Mouse (Mus musculus) heart, embryonic 12.5 days (tissue): Measurements from ENCODE around the gene Naxd. TPM values are rescaled to one million over a fixed set of nuclear protein-coding genes. Genes with fewer than 3 reads are reported as not detected.

Source experiments
- ATAC-seq: fragments of 200-750 bp; cut with Nextera tagmentation; 2 replicates; pipeline ENCODE4 v1.8.0; 2017; ENCODE audit warnings: moderate TSS enrichment, moderate library complexity; ENCODE audit not compliant: insufficient number of reproducible peaks, low FRiP score
- H3K27ac ChIP-seq: fragments of 300-500 bp; sonication (generic); 2 replicates; pipeline ENCODE4 v1.5.1; 2016; ENCODE audit warnings: mild to moderate bottlenecking, moderate library complexity; ENCODE audit not compliant: poor library complexity, severe bottlenecking
- H3K27me3 ChIP-seq: fragments of 300-500 bp; sonication (generic); replicated peaks from 2 replicates; pipeline ENCODE4 v1.6.1; 2016; ENCODE audit warnings: mild to moderate bottlenecking, moderate library complexity
- H3K36me3 ChIP-seq: fragments of 300-500 bp; sonication (generic); 2 replicates; pipeline ENCODE4 v1.6.1; 2016; ENCODE audit warnings: mild to moderate bottlenecking, moderate library complexity
- H3K4me1 ChIP-seq: fragments of 300-500 bp; sonication (generic); replicated peaks from 2 replicates; pipeline ENCODE4 v1.6.1; 2016; ENCODE audit warnings: mild to moderate bottlenecking
- H3K4me2 ChIP-seq: fragments of 300-500 bp; sonication (generic); 2 replicates; pipeline ENCODE4 v1.6.1; 2016; ENCODE audit warnings: mild to moderate bottlenecking, moderate library complexity
- H3K4me3 ChIP-seq: fragments of 300-500 bp; sonication (generic); 2 replicates; pipeline ENCODE4 v1.5.1; 2016; ENCODE audit warnings: mild to moderate bottlenecking
- H3K9ac ChIP-seq: fragments of 300-500 bp; sonication (generic); 2 replicates; pipeline ENCODE4 v1.6.1; 2016; ENCODE audit warnings: mild to moderate bottlenecking, moderate library complexity
- H3K9me3 ChIP-seq: fragments of 300-500 bp; sonication (generic); replicated peaks from 2 replicates; pipeline ENCODE4 v1.6.1; 2016; ENCODE audit warnings: mild to moderate bottlenecking, moderate library complexity
- WGBS: fragments of 180-500 bp; shearing (Covaris S2); methylation state at CpG from one replicate; pipeline ENCODE4 v1.1.7; 2016; 5-methylcytosine and 5-hydroxymethylcytosine counted together
- polyA plus RNA-seq: library from polyadenylated mRNA; unstranded; fragments of >200 nt; fragmentation: Nextera tagmentation; extraction: Ambion mirVana; gene quantifications from 2 replicates; pipeline ENCODE4 v1.2.1, GENCODE M21; 2016

The Naxd gene
- polyA plus RNA-seq, 1 experiment from 2014 or later, result 71.0 TPM

- 90% methylated on average over 5 of the region's 5 CpGs for WGBS
- no peak overlapping the region for H3K27ac ChIP-seq
- H3K4me2 ChIP-seq, result no peak overlapping the region
- H3K9ac ChIP-seq, result no peak overlapping the region
- H3K9me3 ChIP-seq, result no peaks in the 10 kb centered on the region
- H3K36me3 ChIP-seq, result peaks cover 95% of the 10 kb centered on the region
- H3K4me1 ChIP-seq, result 0 out of 2 replicates have a peak, but pooled peaks cover 4% of the 10 kb centered on the region
- H3K27me3 ChIP-seq, result no peaks in the 10 kb centered on the region
- no peak; the same call in 1 of the 2 replicates for ATAC-seq
- no peak overlapping the region for H3K4me3 ChIP-seq
Observed at GRCm38 (mm10) chr8:11513247-11513646, 15.9 kb downstream of the Naxd start.

DNA sequence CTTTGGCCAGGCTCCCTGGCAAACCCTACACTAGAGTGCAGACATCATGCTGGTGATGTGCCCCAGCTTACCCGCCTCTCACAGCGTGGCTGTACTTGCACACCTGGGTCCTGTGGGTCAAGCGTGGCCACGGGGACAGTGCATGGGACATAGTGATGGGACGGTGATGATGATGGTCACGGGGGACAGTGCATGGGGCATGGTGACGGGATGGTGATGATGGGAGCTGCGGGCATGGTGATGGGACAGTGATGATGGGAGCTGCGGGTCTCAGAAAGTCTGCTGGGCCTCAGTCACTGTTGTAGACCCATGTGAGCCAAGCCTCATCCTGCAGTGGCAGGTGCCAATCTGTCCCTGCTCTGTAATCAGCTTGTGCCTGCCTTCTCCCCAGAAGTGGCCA lies 19.0 kb downstream of the Naxd start:
- WGBS, result 93% methylated on average over 9 of the region's 9 CpGs
- no peak overlapping the region for H3K4me2 ChIP-seq
- no peak for ATAC-seq
- H3K9me3 ChIP-seq, result no peaks in the 10 kb centered on the region
- H3K27me3 ChIP-seq, result no peaks in the 10 kb centered on the region
- H3K27ac ChIP-seq, result no peak overlapping the region
- peaks cover 84% of the 10 kb centered on the region for H3K36me3 ChIP-seq
- H3K9ac ChIP-seq, result no peak overlapping the region
- H3K4me3 ChIP-seq, result no peak overlapping the region
- no peaks in the 10 kb centered on the region for H3K4me1 ChIP-seq

DNA sequence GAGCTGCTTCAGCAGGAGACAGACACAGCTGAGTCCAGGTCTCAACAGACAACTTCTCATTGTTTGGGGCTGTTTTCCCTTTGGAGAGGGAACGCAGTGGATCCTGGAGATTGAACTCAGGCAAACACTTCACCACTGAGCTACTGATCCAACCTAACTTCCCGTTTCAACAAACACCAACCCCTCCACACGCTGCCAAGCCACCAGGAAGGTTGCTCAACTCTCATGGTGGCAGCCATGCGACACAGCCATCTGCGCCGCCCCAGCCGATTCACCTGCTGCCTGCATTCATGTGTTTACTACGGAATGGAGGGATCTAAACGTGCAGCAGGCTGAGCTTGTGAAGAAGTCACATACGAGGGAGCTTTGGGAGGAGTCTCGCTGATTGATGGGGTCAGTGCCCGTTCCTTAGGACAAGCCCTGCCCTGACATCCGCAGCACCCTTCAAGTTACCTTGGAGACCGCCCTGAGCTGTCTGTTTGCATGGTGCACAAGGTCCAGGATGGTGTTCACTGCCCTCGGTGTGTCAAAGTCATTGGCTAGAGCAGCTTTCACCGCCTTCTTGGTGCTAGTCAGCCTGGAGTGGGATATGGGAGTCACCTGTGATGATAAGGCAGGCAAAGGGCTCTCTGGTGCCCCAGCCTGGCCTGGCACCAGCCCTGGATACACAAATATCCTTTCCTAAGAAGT lies 20.2 kb downstream of the Naxd start:
- Histone ChIP-seq H3K4me1 (no peaks in the 10 kb centered on the region), H3K4me3 (no peak overlapping the region), H3K9me3 (no peaks in the 10 kb centered on the region), H3K27me3 (no peaks in the 10 kb centered on the region), H3K4me2 (no peak overlapping the region), H3K36me3 (peaks cover 82% of the 10 kb centered on the region), H3K9ac (no peak overlapping the region), H3K27ac (no peak overlapping the region)
- ATAC-seq, result no peak
- 80% methylated on average over 16 of the region's 16 CpGs for WGBS

DNA sequence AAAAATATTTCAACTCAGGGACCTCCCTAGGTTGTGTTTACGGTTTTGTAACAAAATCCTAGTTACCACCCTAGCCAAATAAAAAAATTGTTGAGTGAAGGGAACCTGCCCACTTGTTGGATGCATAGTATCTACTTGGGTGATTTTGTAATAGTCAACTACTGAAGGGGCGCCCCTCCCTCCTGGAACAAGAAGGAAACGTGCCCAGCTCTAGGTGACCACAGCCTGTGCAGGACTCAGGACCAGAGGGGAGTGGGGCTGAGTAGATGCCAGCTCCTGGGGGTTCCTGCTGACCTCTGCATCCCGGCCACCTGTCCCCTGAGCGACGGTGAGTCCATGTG lies 20.7 kb downstream of the Naxd start:
- Histone ChIP-seq H3K27ac (no peak overlapping the region), H3K4me3 (no peak overlapping the region), H3K4me1 (no peaks in the 10 kb centered on the region), H3K4me2 (no peak overlapping the region), H3K27me3 (no peaks in the 10 kb centered on the region), H3K36me3 (peaks cover 76% of the 10 kb centered on the region), H3K9me3 (no peaks in the 10 kb centered on the region), H3K9ac (no peak overlapping the region)
- no peak for ATAC-seq
- 85% methylated on average over 6 of the region's 6 CpGs for WGBS

DNA sequence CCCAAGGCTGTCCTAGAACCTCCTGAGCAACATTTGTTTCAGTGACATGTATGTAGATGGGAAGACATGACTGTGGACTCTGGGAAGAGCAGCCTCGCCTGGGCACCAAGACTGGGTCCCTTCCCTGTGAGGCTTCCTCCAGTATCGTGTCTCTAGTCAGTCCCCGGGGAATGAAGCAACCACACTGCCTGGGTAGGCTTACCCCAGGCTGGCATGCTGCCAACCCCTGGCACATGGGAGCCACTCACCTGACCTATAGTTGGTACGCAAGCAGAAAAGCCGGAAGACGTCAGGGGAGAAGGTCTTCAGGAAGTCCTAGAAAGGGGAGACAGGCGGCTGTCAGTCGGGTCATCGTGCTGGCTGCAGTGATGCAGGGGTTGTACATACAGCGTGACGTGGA lies 21.4 kb downstream of the Naxd start:
- Histone ChIP-seq H3K27me3 (no peaks in the 10 kb centered on the region), H3K9me3 (no peaks in the 10 kb centered on the region), H3K36me3 (peaks cover 70% of the 10 kb centered on the region), H3K27ac (no peak overlapping the region), H3K9ac (no peak overlapping the region), H3K4me3 (no peak overlapping the region), H3K4me2 (no peak overlapping the region), H3K4me1 (no peaks in the 10 kb centered on the region)
- ATAC-seq, result no peak
- 91% methylated on average over 11 of the region's 11 CpGs for WGBS

- WGBS, result 71% methylated on average over 3 of the region's 3 CpGs
- H3K9me3 ChIP-seq, result no peaks in the 10 kb centered on the region
- no peak overlapping the region for H3K4me2 ChIP-seq
- no peak overlapping the region for H3K9ac ChIP-seq
- no peak for ATAC-seq
- H3K4me3 ChIP-seq, result no peak overlapping the region
- no peaks in the 10 kb centered on the region for H3K27me3 ChIP-seq
- no peaks in the 10 kb centered on the region for H3K4me1 ChIP-seq
- no peak overlapping the region for H3K27ac ChIP-seq
- peaks cover 51% of the 10 kb centered on the region for H3K36me3 ChIP-seq
Observed at GRCm38 (mm10) chr8:11523331-11523730, 26.0 kb downstream of the Naxd start.

GRCm38 (mm10) chr8:11530155-11530770 lies 33.0 kb downstream of the Naxd start:
- no peaks in the 10 kb centered on the region for H3K9me3 ChIP-seq
- H3K36me3 ChIP-seq, result peaks cover 66% of the 10 kb centered on the region
- no peaks in the 10 kb centered on the region for H3K27me3 ChIP-seq
- no peak overlapping the region for H3K9ac ChIP-seq
- no peak overlapping the region for H3K27ac ChIP-seq
- ATAC-seq, result no peak
- H3K4me1 ChIP-seq, result no peaks in the 10 kb centered on the region
- H3K4me3 ChIP-seq, result no peak overlapping the region
- H3K4me2 ChIP-seq, result no peak overlapping the region
- 77% methylated on average over 18 of the region's 18 CpGs for WGBS

DNA sequence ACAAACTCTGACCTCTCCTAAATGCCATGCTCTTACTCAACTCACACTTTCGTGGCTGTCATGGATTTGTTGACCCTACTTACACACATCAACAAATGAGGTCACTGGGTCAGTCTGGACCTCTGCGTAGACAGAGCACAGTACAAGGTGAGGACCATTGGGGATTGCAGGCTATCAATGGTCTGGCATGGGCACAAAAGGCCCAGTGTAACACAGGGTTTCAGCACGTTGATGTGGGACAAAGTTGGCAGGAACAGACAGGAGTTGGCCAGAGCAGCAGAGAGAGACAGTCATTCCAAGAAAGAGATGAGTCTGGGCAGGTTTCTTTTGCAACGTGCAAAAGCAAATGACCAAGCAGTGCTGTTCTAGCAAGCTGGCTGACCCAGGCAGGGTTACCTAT lies 33.5 kb downstream of the Naxd start:
- no peaks in the 10 kb centered on the region for H3K9me3 ChIP-seq
- H3K27ac ChIP-seq, result no peak overlapping the region
- no peak overlapping the region for H3K4me3 ChIP-seq
- ATAC-seq, result no peak
- H3K4me2 ChIP-seq, result no peak overlapping the region
- H3K36me3 ChIP-seq, result peaks cover 62% of the 10 kb centered on the region
- no peaks in the 10 kb centered on the region for H3K4me1 ChIP-seq
- no peaks in the 10 kb centered on the region for H3K27me3 ChIP-seq
- 74% methylated on average over 4 of the region's 4 CpGs for WGBS
- no peak overlapping the region for H3K9ac ChIP-seq

- no peaks in the 10 kb centered on the region for H3K4me1 ChIP-seq
- no peaks in the 10 kb centered on the region for H3K27me3 ChIP-seq
- H3K9me3 ChIP-seq, result no peaks in the 10 kb centered on the region
- peaks cover 57% of the 10 kb centered on the region for H3K36me3 ChIP-seq
- WGBS, result 55% methylated on average over 9 of the region's 9 CpGs
- no peak overlapping the region for H3K4me3 ChIP-seq
- no peak for ATAC-seq
- no peak overlapping the region for H3K4me2 ChIP-seq
- H3K27ac ChIP-seq, result no peak overlapping the region
- no peak overlapping the region for H3K9ac ChIP-seq
Observed at GRCm38 (mm10) chr8:11534494-11534893, 37.2 kb downstream of the Naxd start.

DNA sequence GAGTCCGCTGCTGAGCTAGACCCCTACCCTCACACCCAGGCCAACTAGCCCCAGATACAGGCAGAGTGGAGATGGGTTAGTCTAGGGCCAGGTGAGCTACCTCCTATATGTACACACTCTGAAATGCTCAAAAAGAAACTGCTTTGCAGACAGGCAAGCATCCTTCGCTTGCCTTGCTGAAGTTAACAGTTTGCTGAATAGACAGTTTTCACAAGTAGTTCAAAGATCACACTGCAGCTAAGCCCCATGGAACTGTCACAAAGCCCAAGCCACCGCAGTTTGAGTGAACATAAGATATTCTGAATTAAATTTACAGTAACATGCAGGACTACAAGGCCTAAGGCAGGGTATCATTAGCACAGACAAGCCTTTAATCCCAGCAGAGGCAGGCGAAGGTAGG lies 41.7 kb downstream of the Naxd start:
- Histone ChIP-seq H3K4me1 (no peaks in the 10 kb centered on the region), H3K27ac (no peak overlapping the region), H3K9me3 (0 out of 2 replicates have a peak, but pooled peaks cover 7% of the 10 kb centered on the region), H3K27me3 (no peaks in the 10 kb centered on the region), H3K36me3 (peaks cover 64% of the 10 kb centered on the region), H3K4me3 (no peak overlapping the region), H3K4me2 (no peak overlapping the region), H3K9ac (no peak overlapping the region)
- 92% methylated on average over 4 of the region's 4 CpGs for WGBS
- ATAC-seq, result no peak

DNA sequence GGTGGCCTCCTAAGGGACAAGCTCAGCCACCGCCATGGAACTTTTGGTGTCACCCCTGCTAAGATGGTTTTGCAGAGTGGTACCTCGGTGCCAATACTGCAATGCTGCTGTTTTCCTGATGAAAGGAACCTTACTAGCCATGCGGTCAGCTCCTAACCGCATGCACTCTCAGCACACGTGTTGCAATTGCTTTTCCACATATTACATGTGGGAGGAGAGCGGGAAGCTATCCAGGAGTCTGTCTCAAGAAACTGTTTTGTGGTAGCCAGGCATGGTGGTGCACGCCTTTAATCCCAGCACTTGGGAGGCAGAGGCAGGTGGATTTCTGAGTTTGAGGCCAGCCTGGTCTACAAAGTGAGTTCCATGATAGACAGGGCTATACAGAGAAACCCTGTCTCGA lies 42.9 kb downstream of the Naxd start:
- no peaks in the 10 kb centered on the region for H3K27me3 ChIP-seq
- H3K9me3 ChIP-seq, result 0 out of 2 replicates have a peak, but pooled peaks cover 7% of the 10 kb centered on the region
- H3K4me2 ChIP-seq, result no peak overlapping the region
- H3K4me1 ChIP-seq, result no peaks in the 10 kb centered on the region
- no peak for ATAC-seq
- H3K36me3 ChIP-seq, result peaks cover 61% of the 10 kb centered on the region
- H3K27ac ChIP-seq, result no peak overlapping the region
- H3K9ac ChIP-seq, result no peak overlapping the region
- no peak overlapping the region for H3K4me3 ChIP-seq
- 89% methylated on average over 8 of the region's 8 CpGs for WGBS

DNA sequence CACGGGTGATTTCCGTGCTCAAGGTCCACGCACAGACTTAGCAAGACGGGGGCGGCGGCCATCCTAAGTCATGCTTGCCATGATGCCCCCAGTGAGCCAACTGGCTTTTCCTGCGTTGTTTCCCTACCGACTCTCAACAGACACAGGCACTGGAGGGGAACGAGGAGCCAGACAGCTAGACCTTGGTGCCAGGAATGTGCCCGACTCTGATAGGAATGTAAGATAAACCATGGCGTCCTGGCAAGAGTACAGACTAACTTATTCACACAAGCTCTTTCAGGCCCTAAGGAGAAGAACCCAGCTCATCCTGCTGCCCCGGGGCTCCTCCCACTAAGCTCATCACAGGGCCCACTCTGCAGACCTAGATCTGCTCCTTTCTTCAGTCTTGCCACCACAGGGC lies 44.7 kb downstream of the Naxd start:
- H3K4me2 ChIP-seq, result no peak overlapping the region
- no peak for ATAC-seq
- no peaks in the 10 kb centered on the region for H3K4me1 ChIP-seq
- no peak overlapping the region for H3K4me3 ChIP-seq
- no peaks in the 10 kb centered on the region for H3K27me3 ChIP-seq
- no peak overlapping the region for H3K9ac ChIP-seq
- WGBS, result 82% methylated on average over 12 of the region's 12 CpGs
- 0 out of 2 replicates have a peak, but pooled peaks cover 7% of the 10 kb centered on the region for H3K9me3 ChIP-seq
- H3K36me3 ChIP-seq, result peaks cover 67% of the 10 kb centered on the region
- no peak overlapping the region for H3K27ac ChIP-seq
